Mouse (Mus musculus): ENCODE results near the gene Ttll13. TPM values are rescaled to one million over a fixed set of nuclear protein-coding genes. Genes with fewer than 3 reads are reported as not detected.

Ttll13 gene
- polyA plus RNA-seq, 1 experiment = 0.62 TPM

DNA sequence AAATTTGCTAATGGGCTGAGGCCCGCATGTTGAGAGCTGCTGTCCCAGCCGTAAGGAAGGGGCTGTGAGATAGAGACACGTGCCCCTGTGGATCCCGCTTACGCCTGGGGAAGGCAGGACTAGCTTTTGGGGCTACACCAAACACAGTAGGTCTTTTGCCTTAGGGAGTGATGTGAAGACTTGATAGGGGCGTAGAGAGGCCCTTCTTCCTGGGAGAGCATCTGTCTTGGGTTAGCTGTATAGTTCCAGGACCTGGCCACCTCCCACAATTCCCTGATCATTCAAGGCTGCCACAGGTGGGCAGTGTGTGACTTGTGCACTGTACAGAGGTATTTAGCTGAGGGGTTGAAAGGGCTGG is 45.6 kb upstream of the Ttll13 start:
- no peak for TF ChIP-seq POLR2A (IDR thresholded peaks at IDR 0.05; ENCODE audit: control insufficient read depth, extremely low read depth, insufficient read depth, low read length, poor library complexity)
- TF ChIP-seq CTCF (IDR thresholded peaks at IDR 0.05; ENCODE audit: borderline replicate concordance, control insufficient read depth, extremely low read depth, insufficient read depth, low read length, poor library complexity) = no peak
- Histone ChIP-seq H3K27ac (ENCODE audit: control insufficient read depth, insufficient read depth, low read length) (no peak overlapping the region), H3K36me3 (ENCODE audit: control insufficient read depth, insufficient read depth, low read length) (no peaks in the 10 kb centered on the region), H3K4me1 (replicated peaks; ENCODE audit: control insufficient read depth, insufficient read depth, low read length) (peaks cover 62% of the 10 kb centered on the region), H3K4me3 (ENCODE audit: control insufficient read depth, insufficient read depth, low read length) (no peak overlapping the region), H3K27me3 (ENCODE audit: control insufficient read depth, insufficient read depth, low read length) (no peaks in the 10 kb centered on the region)
- DNase-seq = no peak
- 96% methylated on average over 6 of the region's 6 CpGs for WGBS

DNA sequence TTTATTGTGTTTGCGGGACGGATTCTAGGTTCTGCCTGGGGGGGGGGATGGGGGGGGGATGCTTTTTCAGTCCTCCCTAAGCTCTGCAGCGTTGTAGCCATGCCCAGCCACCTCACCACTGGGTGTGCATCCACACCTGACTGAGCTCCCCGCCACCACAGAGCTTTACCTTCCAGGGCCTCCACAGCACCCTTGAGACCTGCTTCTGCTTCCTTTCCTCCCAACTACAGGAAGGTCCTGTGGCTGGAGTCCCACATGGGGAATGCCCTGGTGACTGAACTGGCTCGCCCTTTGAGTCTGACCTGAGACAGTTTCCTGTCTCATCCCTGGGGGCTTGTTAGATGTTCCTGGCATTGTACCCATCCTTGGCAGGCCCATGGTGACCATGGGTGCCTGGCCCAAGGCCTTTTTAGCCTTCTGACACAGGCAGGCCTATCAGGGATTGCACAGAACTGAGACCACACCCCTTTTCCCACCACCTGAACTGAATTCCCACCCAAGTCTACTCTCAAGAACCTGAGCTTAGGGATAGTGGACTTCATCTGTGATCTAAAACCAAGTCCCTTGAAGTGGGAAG is 45.1 kb upstream of the Ttll13 start:
- DNase-seq = no peak
- Histone ChIP-seq H3K4me1 (replicated peaks; ENCODE audit: control insufficient read depth, insufficient read depth, low read length) (peaks cover 67% of the 10 kb centered on the region), H3K27ac (ENCODE audit: control insufficient read depth, insufficient read depth, low read length) (no peak overlapping the region), H3K4me3 (ENCODE audit: control insufficient read depth, insufficient read depth, low read length) (no peak overlapping the region), H3K36me3 (ENCODE audit: control insufficient read depth, insufficient read depth, low read length) (no peaks in the 10 kb centered on the region), H3K27me3 (ENCODE audit: control insufficient read depth, insufficient read depth, low read length) (no peaks in the 10 kb centered on the region)
- TF ChIP-seq POLR2A (IDR thresholded peaks at IDR 0.05; ENCODE audit: control insufficient read depth, extremely low read depth, insufficient read depth, low read length, poor library complexity) (no peak), CTCF (IDR thresholded peaks at IDR 0.05; ENCODE audit: borderline replicate concordance, control insufficient read depth, extremely low read depth, insufficient read depth, low read length, poor library complexity) (no peak)
- WGBS = 84% methylated on average over 5 of the region's 5 CpGs

GRCm38 (mm10) chr7:80201888-80202540 is 44.2 kb upstream of the Ttll13 start:
- WGBS = 96% methylated on average over 15 of the region's 15 CpGs
- H3K4me1 ChIP-seq (replicated peaks; ENCODE audit: control insufficient read depth, insufficient read depth, low read length) = peaks cover 76% of the 10 kb centered on the region
- H3K4me3 ChIP-seq (ENCODE audit: control insufficient read depth, insufficient read depth, low read length) = no peak overlapping the region
- no peaks in the 10 kb centered on the region for H3K36me3 ChIP-seq (ENCODE audit: control insufficient read depth, insufficient read depth, low read length)
- DNase-seq = no peak
- TF ChIP-seq POLR2A (IDR thresholded peaks at IDR 0.05; ENCODE audit: control insufficient read depth, extremely low read depth, insufficient read depth, low read length, poor library complexity) (no peak), CTCF (IDR thresholded peaks at IDR 0.05; ENCODE audit: borderline replicate concordance, control insufficient read depth, extremely low read depth, insufficient read depth, low read length, poor library complexity) (no peak)
- no peaks in the 10 kb centered on the region for H3K27me3 ChIP-seq (ENCODE audit: control insufficient read depth, insufficient read depth, low read length)
- no peak overlapping the region for H3K27ac ChIP-seq (ENCODE audit: control insufficient read depth, insufficient read depth, low read length)

DNA sequence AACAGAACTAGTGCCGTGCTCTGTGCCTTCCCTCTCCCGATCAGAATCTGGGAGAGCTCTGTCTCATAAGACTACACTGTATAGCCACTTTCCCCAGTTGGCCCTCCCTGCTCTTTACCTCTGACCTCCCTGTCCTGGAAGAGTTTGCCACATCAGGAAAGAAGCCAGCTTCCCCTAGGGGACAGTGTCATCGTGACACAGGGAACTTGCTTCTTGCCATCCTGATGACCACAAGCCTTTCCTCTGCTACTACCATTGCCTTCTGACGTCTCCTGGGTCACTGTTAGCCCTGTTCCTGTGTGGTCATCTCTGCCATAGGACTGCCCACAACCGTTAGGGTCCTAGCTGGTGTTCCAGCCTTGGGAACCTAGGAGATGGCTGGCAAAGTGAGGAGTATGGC is 43.2 kb upstream of the Ttll13 start:
- H3K27me3 ChIP-seq (ENCODE audit: control insufficient read depth, insufficient read depth, low read length) = no peaks in the 10 kb centered on the region
- no peaks in the 10 kb centered on the region for H3K36me3 ChIP-seq (ENCODE audit: control insufficient read depth, insufficient read depth, low read length)
- no peak for DNase-seq
- H3K4me3 ChIP-seq (ENCODE audit: control insufficient read depth, insufficient read depth, low read length) = no peak overlapping the region
- peaks cover 79% of the 10 kb centered on the region for H3K4me1 ChIP-seq (replicated peaks; ENCODE audit: control insufficient read depth, insufficient read depth, low read length)
- H3K27ac ChIP-seq (ENCODE audit: control insufficient read depth, insufficient read depth, low read length) = no peak overlapping the region
- TF ChIP-seq POLR2A (IDR thresholded peaks at IDR 0.05; ENCODE audit: control insufficient read depth, extremely low read depth, insufficient read depth, low read length, poor library complexity) (no peak), CTCF (IDR thresholded peaks at IDR 0.05; ENCODE audit: borderline replicate concordance, control insufficient read depth, extremely low read depth, insufficient read depth, low read length, poor library complexity) (no peak)
- 76% methylated on average over 5 of the region's 5 CpGs for WGBS

- H3K27me3 ChIP-seq (ENCODE audit: control insufficient read depth, insufficient read depth, low read length) = no peaks in the 10 kb centered on the region
- peaks cover 86% of the 10 kb centered on the region for H3K4me1 ChIP-seq (replicated peaks; ENCODE audit: control insufficient read depth, insufficient read depth, low read length)
- DNase-seq = no peak
- no peaks in the 10 kb centered on the region for H3K36me3 ChIP-seq (ENCODE audit: control insufficient read depth, insufficient read depth, low read length)
- H3K4me3 ChIP-seq (ENCODE audit: control insufficient read depth, insufficient read depth, low read length) = no peak overlapping the region
- WGBS = 26% methylated on average over 12 of the region's 12 CpGs
- TF ChIP-seq CTCF (IDR thresholded peaks at IDR 0.05; ENCODE audit: borderline replicate concordance, control insufficient read depth, extremely low read depth, insufficient read depth, low read length, poor library complexity) (no peak), POLR2A (IDR thresholded peaks at IDR 0.05; ENCODE audit: control insufficient read depth, extremely low read depth, insufficient read depth, low read length, poor library complexity) (no peak)
- no peak overlapping the region for H3K27ac ChIP-seq (ENCODE audit: control insufficient read depth, insufficient read depth, low read length)
Observed at GRCm38 (mm10) chr7:80203638-80204096, 42.5 kb upstream of the Ttll13 start.

- WGBS = 8% methylated on average over 4 of the region's 4 CpGs
- H3K36me3 ChIP-seq (ENCODE audit: control insufficient read depth, insufficient read depth, low read length) = no peaks in the 10 kb centered on the region
- H3K4me1 ChIP-seq (replicated peaks; ENCODE audit: control insufficient read depth, insufficient read depth, low read length) = peaks cover 88% of the 10 kb centered on the region
- no peaks in the 10 kb centered on the region for H3K27me3 ChIP-seq (ENCODE audit: control insufficient read depth, insufficient read depth, low read length)
- TF ChIP-seq CTCF (IDR thresholded peaks at IDR 0.05; ENCODE audit: borderline replicate concordance, control insufficient read depth, extremely low read depth, insufficient read depth, low read length, poor library complexity) = no peak
- no peak for TF ChIP-seq POLR2A (IDR thresholded peaks at IDR 0.05; ENCODE audit: control insufficient read depth, extremely low read depth, insufficient read depth, low read length, poor library complexity)
- no peak overlapping the region for H3K4me3 ChIP-seq (ENCODE audit: control insufficient read depth, insufficient read depth, low read length)
- peak overlapping the region; percentile 15; the same call in 1 of the 2 replicates for H3K27ac ChIP-seq (ENCODE audit: control insufficient read depth, insufficient read depth, low read length)
- DNase-seq = no peak
Observed at GRCm38 (mm10) chr7:80204362-80204761, 41.8 kb upstream of the Ttll13 start.

Measured in thymus, adult 2 months (tissue).